9 mouse cellular contexts compared by ENCODE assay signal in the genomic region with DNA sequence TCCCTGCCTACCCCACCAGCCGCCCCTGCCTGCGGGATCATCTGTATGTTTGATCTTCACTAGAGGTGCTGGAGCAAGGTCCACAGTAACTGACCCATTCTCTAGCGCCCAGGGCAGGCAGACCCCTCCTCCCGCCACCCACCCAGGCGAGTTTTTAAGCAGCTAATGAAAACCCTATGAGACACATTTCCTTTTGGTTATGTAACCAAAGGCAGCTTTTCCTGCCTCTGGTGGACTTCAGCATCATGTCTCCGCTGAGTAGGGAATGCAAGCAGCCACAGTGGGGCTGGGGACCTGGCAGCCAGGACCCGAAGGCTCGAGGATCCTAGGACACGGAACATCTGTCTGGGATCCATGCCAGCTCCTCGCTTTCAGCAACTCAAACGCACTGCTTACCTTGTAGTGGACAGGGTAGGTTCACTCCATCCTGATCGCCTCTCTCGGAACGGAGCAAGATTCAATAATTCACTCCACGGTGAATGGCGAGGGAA. TPM values are rescaled to one million over a fixed set of nuclear protein-coding genes. Genes with fewer than 3 reads are reported as not detected.
A peak's percentile ranks its signal among the peaks of the same experiment; 100 is the strongest.
DNase-seq lines count a peak whose midpoint lies in the region; ATAC-seq and TF ChIP-seq lines count a peak whose summit lies in the region.
"Had no signal": no experiment of that assay in that cellular context is flagged by ENCODE, and none has a peak within 500 bp of the region (broad histone marks: within the 10 kb centered on the region; RNA-seq: fewer than 3 reads in every experiment).

No protein-coding gene starts in this region.

- H3K4me3 ChIP-seq in hindbrain, embryonic 13.5 days, result peak overlapping the region; percentile 55
- H3K4me3 ChIP-seq in midbrain, embryonic 13.5 days (replicated peaks), result peak overlapping the region; percentile 51
- no peak overlapping the region for H3K4me3 ChIP-seq in kidney, adult 2 months (ENCODE audit: insufficient read depth, low read depth, low read length)

- H3K4me2 ChIP-seq in hindbrain, embryonic 13.5 days, result peak overlapping the region; percentile 76
- peak overlapping the region; percentile 69 for H3K4me2 ChIP-seq in midbrain, embryonic 13.5 days (replicated peaks)

- no peak for TF ChIP-seq CTCF in kidney, adult 2 months (conservative IDR thresholded peaks at IDR 0.05; ENCODE audit: insufficient read depth, insufficient read length, low read depth, low read length)

- no peak for TF ChIP-seq POLR2A in kidney, adult 2 months (IDR thresholded peaks at IDR 0.05; ENCODE audit: low read depth, low read length)

- peak; percentile 7 for DNase-seq in R1 (ENCODE audit: low read depth, low spot score)
- peak; percentile 86 for DNase-seq in cerebellum, postnatal 10 days
- DNase-seq in spleen, postnatal 14 days (ENCODE audit: low spot score in 2 of 2), result no peak
- DNase-seq in T-cell, adult 2 months (ENCODE audit: low spot score), result no peak
- DNase-seq in heart, postnatal 4 days, result no peak
- DNase-seq in kidney, adult 2 months, result no peak

- H3K27ac ChIP-seq in hindbrain, embryonic 13.5 days, result no peak overlapping the region
- H3K27ac ChIP-seq in midbrain, embryonic 13.5 days, result 0 out of 2 replicates have a peak overlapping the region, but pooled peaks have one; percentile 72
- H3K27ac ChIP-seq in kidney, adult 2 months (ENCODE audit: insufficient read depth, low read depth, low read length), result no peak overlapping the region

- 13% methylated on average over 16 of the region's 16 CpGs for WGBS in hindbrain, embryonic 13.5 days
- 11% methylated on average over 16 of the region's 16 CpGs for WGBS in midbrain, embryonic 13.5 days
- WGBS in kidney, adult 2 months, result 11% methylated on average over 16 of the region's 16 CpGs

- H3K4me1 ChIP-seq in hindbrain, embryonic 13.5 days (replicated peaks), result peaks cover 36% of the 10 kb centered on the region
- peaks cover 40% of the 10 kb centered on the region for H3K4me1 ChIP-seq in midbrain, embryonic 13.5 days (replicated peaks)
- H3K4me1 ChIP-seq in kidney, adult 2 months (ENCODE audit: control insufficient read depth, insufficient read depth, low read length), result no peaks in the 10 kb centered on the region

- no peaks in the 10 kb centered on the region for H3K9me3 ChIP-seq in hindbrain, embryonic 13.5 days
- H3K9me3 ChIP-seq in midbrain, embryonic 13.5 days, result no peaks in the 10 kb centered on the region

- peak overlapping the region; percentile 75 for H3K9ac ChIP-seq in hindbrain, embryonic 13.5 days
- peak overlapping the region; percentile 67 for H3K9ac ChIP-seq in midbrain, embryonic 13.5 days (replicated peaks)

- peaks cover 44% of the 10 kb centered on the region for H3K27me3 ChIP-seq in hindbrain, embryonic 13.5 days
- H3K27me3 ChIP-seq in midbrain, embryonic 13.5 days, result peaks cover 39% of the 10 kb centered on the region
- no peaks in the 10 kb centered on the region; the same call in 1 of the 2 replicates for H3K27me3 ChIP-seq in kidney, adult 2 months (replicated peaks; ENCODE audit: control insufficient read depth, insufficient read depth, low read length)

- peak; percentile 36 for ATAC-seq in hindbrain, embryonic 13.5 days (ENCODE audit: low FRiP score)
- ATAC-seq in midbrain, embryonic 13.5 days, result peak; percentile 5; the same call in 1 of the 2 replicates

- H3K36me3 ChIP-seq in hindbrain, embryonic 13.5 days, result no peaks in the 10 kb centered on the region
- H3K36me3 ChIP-seq in midbrain, embryonic 13.5 days, result no peaks in the 10 kb centered on the region
- H3K36me3 ChIP-seq in kidney, adult 2 months (ENCODE audit: control insufficient read depth, insufficient read depth, low read length), result no peaks in the 10 kb centered on the region

RNA-seq across cellular contexts. Expression of gene Kcnj6, which starts 0.7 kb away (rescaled TPM):
- polyA plus RNA-seq in hindbrain, embryonic 13.5 days (2015; fragmentation: Nextera tagmentation; extraction: Ambion mirVana), result 2.2 and 2.5 TPM in 2 replicates
- polyA plus RNA-seq in midbrain, embryonic 13.5 days (2015; fragmentation: Nextera tagmentation; extraction: Ambion mirVana), result 2.7 and 2.8 TPM in 2 replicates
- total RNA-seq in heart, postnatal 4 days (2021), result not detected
- not detected in 2 replicates for polyA plus RNA-seq in kidney, adult 2 months (2012; rRNA removed)
- polyA plus RNA-seq: heart, postnatal 0 days had no signal

Comparison
In these comparisons a context has a peak if more than half of its experiments do, and no peak if none do; other contexts are left out.
1. DNase-seq: peak in R1 (single experiment) and cerebellum, postnatal 10 days (2 of 2); none in spleen, postnatal 14 days (0 of 2), T-cell, adult 2 months (single experiment), heart, postnatal 4 days (single experiment) and kidney, adult 2 months (single experiment).